Mouse (Mus musculus) common myeloid progenitor, adult 5-6 weeks (primary cell): ENCODE results near the gene Leprot. TPM values are rescaled to one million over a fixed set of nuclear protein-coding genes. Genes with fewer than 3 reads are reported as not detected.

Source experiments
- total RNA-seq: library from RNA; stranded (forward); fragments of 200-1000, 187-1606 nt; gene quantifications from 2 replicates; pipeline ENCODE4 v1.2.3, GENCODE M21; 2017

The Leprot gene
- total RNA-seq, 1 experiment from 2014 or later, result 72.8 TPM

Other genes with a start within 250 kb of the Leprot start
- gene Ak4, start 228.4 kb upstream of the Leprot start, total RNA-seq, result 6.6 and 8.9 TPM in 2 replicates
- gene Dnajc6, start 151.1 kb upstream of the Leprot start, total RNA-seq, result 31.4 and 40.4 TPM in 2 replicates
- gene Lepr, start 69.7 kb downstream of the Leprot start, total RNA-seq, result 0.32 TPM in 1 of 2 replicates, not detected in the other
- gene B020004J07Rik, start 196.3 kb downstream of the Leprot start, total RNA-seq, result not detected in 2 replicates
- not detected in 2 replicates for gene C130073F10Rik, start 246.1 kb downstream of the Leprot start, total RNA-seq